Comparison of ENCODE assay signal across 15 mouse cellular contexts in the genomic region with DNA sequence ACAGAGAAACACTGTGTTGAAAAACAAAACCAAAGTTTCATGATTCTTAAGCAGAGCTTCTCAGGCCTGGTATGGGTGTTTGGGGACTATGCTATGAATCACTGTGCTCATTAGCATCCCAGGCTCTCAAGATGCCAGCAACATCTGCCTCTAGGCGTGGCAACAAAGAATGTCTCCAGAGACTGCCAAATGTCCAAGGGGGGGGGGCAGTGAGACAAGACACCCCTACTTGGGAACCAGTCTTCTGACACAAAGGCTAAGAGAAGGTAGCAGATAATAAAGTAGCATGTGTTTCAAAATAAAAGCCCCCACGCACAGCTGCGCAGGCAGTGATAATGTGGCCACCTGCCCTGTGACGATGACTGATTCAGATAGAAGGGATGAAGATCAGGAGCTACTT.
DNase-seq lines count a peak whose midpoint lies in the region; ATAC-seq and TF ChIP-seq lines count a peak whose summit lies in the region.
"Had no signal": no experiment of that assay in that cellular context is flagged by ENCODE, and none has a peak within 500 bp of the region (broad histone marks: within the 10 kb centered on the region; RNA-seq: fewer than 3 reads in every experiment).

No protein-coding gene starts in this region.

- DNase-seq in heart, postnatal 36 days, result no peak
- peak; percentile 39 for DNase-seq in thymus, postnatal 14 days
- DNase-seq in thymus, adult 18-20 months, result no peak
- DNase-seq in telencephalon, adult 2 months (ENCODE audit: low read depth, low spot score), result peak; percentile 70
- no peak for DNase-seq in heart, adult 2 months
- DNase-seq: cerebellum, adult 18-20 months; embryo, embryonic 11 days; kidney, adult 8-10 months had no signal

- ATAC-seq in heart, embryonic 12.5 days (ENCODE audit: insufficient number of reproducible peaks, low FRiP score), result peak; percentile 23; the same call in 1 of the 2 replicates
- peak; percentile 66 for ATAC-seq in liver, embryonic 12.5 days
- no peak for ATAC-seq in forebrain, embryonic 12.5 days (ENCODE audit: low FRiP score)

- no peak overlapping the region for H3K4me2 ChIP-seq in heart, embryonic 12.5 days
- no peak overlapping the region for H3K4me2 ChIP-seq in liver, embryonic 12.5 days
- no peak overlapping the region for H3K4me2 ChIP-seq in forebrain, embryonic 12.5 days
- H3K4me2 ChIP-seq: hindbrain, embryonic 15.5 days; lung, embryonic 15.5 days; neural tube, embryonic 12.5 days had no signal

- no peaks in the 10 kb centered on the region for H3K36me3 ChIP-seq in heart, embryonic 12.5 days
- no peaks in the 10 kb centered on the region for H3K36me3 ChIP-seq in liver, embryonic 12.5 days
- H3K36me3 ChIP-seq in heart, adult 2 months (ENCODE audit: control insufficient read depth, insufficient read depth, low read length), result no peaks in the 10 kb centered on the region
- H3K36me3 ChIP-seq in forebrain, embryonic 12.5 days (replicated peaks), result no peaks in the 10 kb centered on the region
- H3K36me3 ChIP-seq: heart, embryonic 10.5 days; hindbrain, embryonic 15.5 days; lung, embryonic 15.5 days; neural tube, embryonic 12.5 days had no signal

- no peak overlapping the region for H3K4me3 ChIP-seq in heart, embryonic 12.5 days
- H3K4me3 ChIP-seq in liver, embryonic 12.5 days, result no peak overlapping the region
- H3K4me3 ChIP-seq in heart, adult 2 months, result no peak overlapping the region
- no peak overlapping the region for H3K4me3 ChIP-seq in forebrain, embryonic 12.5 days (replicated peaks)
- H3K4me3 ChIP-seq: heart, embryonic 10.5 days; hindbrain, embryonic 15.5 days; lung, embryonic 15.5 days; neural tube, embryonic 12.5 days had no signal

- no peak overlapping the region for H3K27ac ChIP-seq in heart, embryonic 12.5 days (ENCODE audit: poor library complexity, severe bottlenecking)
- H3K27ac ChIP-seq in liver, embryonic 12.5 days, result no peak overlapping the region
- H3K27ac ChIP-seq in heart, adult 2 months, result no peak overlapping the region
- no peak overlapping the region for H3K27ac ChIP-seq in forebrain, embryonic 12.5 days
- H3K27ac ChIP-seq: heart, embryonic 10.5 days; hindbrain, embryonic 15.5 days; lung, embryonic 15.5 days; neural tube, embryonic 12.5 days had no signal

- no peaks in the 10 kb centered on the region for H3K9me3 ChIP-seq in heart, embryonic 12.5 days (replicated peaks)
- no peaks in the 10 kb centered on the region for H3K9me3 ChIP-seq in liver, embryonic 12.5 days (replicated peaks)
- no peaks in the 10 kb centered on the region for H3K9me3 ChIP-seq in forebrain, embryonic 12.5 days
- H3K9me3 ChIP-seq: heart, embryonic 10.5 days; hindbrain, embryonic 15.5 days; lung, embryonic 15.5 days; neural tube, embryonic 12.5 days had no signal

- no peak overlapping the region for H3K9ac ChIP-seq in heart, embryonic 12.5 days
- H3K9ac ChIP-seq in liver, embryonic 12.5 days, result no peak overlapping the region
- H3K9ac ChIP-seq in heart, adult 2 months (ENCODE audit: low read depth, low read length), result no peak overlapping the region
- no peak overlapping the region for H3K9ac ChIP-seq in forebrain, embryonic 12.5 days
- H3K9ac ChIP-seq: hindbrain, embryonic 15.5 days; lung, embryonic 15.5 days; neural tube, embryonic 12.5 days had no signal

- no peak for TF ChIP-seq CTCF in heart, adult 2 months (IDR thresholded peaks at IDR 0.05)

- 71% methylated on average over 4 of the region's 4 CpGs for WGBS in heart, embryonic 12.5 days
- 54% methylated on average over 4 of the region's 4 CpGs for WGBS in liver, embryonic 12.5 days (ENCODE audit: insufficient replicate concordance)
- 79% methylated on average over 4 of the region's 4 CpGs for WGBS in heart, adult 2 months
- 68% methylated on average over 4 of the region's 4 CpGs for WGBS in forebrain, embryonic 12.5 days

- no peaks in the 10 kb centered on the region for H3K79me2 ChIP-seq in heart, adult 2 months (replicated peaks; ENCODE audit: control insufficient read depth, insufficient read depth, low read length)

- TF ChIP-seq EP300 in heart, adult 2 months (IDR thresholded peaks at IDR 0.05; ENCODE audit: insufficient read depth, low read depth, low read length), result no peak

- no peak for TF ChIP-seq POLR2A in heart, adult 2 months (IDR thresholded peaks at IDR 0.05; ENCODE audit: insufficient read depth, low read depth, low read length)

- peaks cover 28% of the 10 kb centered on the region for H3K4me1 ChIP-seq in heart, embryonic 12.5 days (replicated peaks)
- peaks cover 20% of the 10 kb centered on the region for H3K4me1 ChIP-seq in liver, embryonic 12.5 days
- no peaks in the 10 kb centered on the region for H3K4me1 ChIP-seq in heart, adult 2 months (ENCODE audit: control insufficient read depth, insufficient read depth, low read length)
- H3K4me1 ChIP-seq in forebrain, embryonic 12.5 days, result peaks cover 16% of the 10 kb centered on the region

- no peaks in the 10 kb centered on the region for H3K27me3 ChIP-seq in heart, embryonic 12.5 days (replicated peaks)
- no peaks in the 10 kb centered on the region for H3K27me3 ChIP-seq in liver, embryonic 12.5 days (replicated peaks)
- H3K27me3 ChIP-seq in heart, adult 2 months (ENCODE audit: control insufficient read depth, insufficient read depth, low read length), result no peaks in the 10 kb centered on the region
- no peaks in the 10 kb centered on the region for H3K27me3 ChIP-seq in forebrain, embryonic 12.5 days
- H3K27me3 ChIP-seq: hindbrain, embryonic 15.5 days; lung, embryonic 15.5 days; neural tube, embryonic 12.5 days had no signal

- intact Hi-C loops in heart, postnatal 36 days (cut with DNase I), result no loop called here
- intact Hi-C loops in heart, adult 2 months (cut with DNase I), result no loop called here

Comparison
In these comparisons a context has a peak if more than half of its experiments do, and no peak if none do; other contexts are left out.
1. DNase-seq: peak in thymus, postnatal 14 days (single experiment) and telencephalon, adult 2 months (single experiment); none in heart, postnatal 36 days (0 of 2), thymus, adult 18-20 months (0 of 2) and heart, adult 2 months (0 of 2).